Mouse (Mus musculus): ENCODE measurements at regions not wholly inside any gene's neighbourhood (a gene's known extent, or its start where the extent isn't known, plus 50 kb on each side); places are given as distances from the start of the nearest gene placed in this dataset.

DNA sequence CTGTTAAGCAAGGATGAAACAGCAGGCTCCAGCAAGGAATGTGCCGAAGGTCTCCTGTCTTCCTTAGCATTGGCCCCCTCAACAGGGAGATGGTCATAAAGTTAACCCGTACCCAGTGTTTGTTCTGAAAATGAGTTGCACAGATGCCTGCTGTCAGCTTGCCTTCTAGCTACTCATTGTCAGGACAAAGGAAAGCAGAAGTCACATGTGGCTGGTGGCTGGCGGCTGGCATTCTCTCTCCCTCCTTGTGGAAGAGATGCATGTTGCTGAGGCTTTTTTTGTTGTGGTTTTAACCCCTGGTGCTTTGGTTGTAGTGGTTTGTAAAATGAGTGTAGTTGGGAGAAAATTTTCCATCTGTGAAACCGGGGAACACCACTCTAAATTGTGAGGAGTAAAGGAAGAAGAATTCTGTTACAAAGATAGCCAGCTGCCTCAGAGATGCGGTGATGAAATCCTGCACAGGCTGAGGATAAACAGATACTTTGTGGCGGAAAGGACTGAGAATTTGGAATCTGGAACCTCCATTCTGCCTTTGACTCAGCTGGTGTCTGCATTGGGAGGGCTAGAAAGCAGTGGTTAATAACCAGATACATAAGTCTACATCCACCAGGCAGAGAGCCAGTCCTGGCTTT is 220.2 kb downstream of the Snx13 start:
- no peak for TF ChIP-seq CTCF (IDR thresholded peaks at IDR 0.05; ENCODE audit: control insufficient read depth, insufficient read depth, low read length)
- TF ChIP-seq POLR2A (IDR thresholded peaks at IDR 0.05; ENCODE audit: borderline replicate concordance, control insufficient read depth, low read depth, low read length) = no peak

All from bone marrow, adult 2 months (tissue).